Mouse (Mus musculus): Measurements from ENCODE around the gene Nebl.

- TF ChIP-seq TCF3 (IDR thresholded peaks at IDR 0.05; ENCODE audit: insufficient read length, low read depth) (no peak), USF1 (IDR thresholded peaks at IDR 0.05; ENCODE audit: low read depth) (no peak)
Measured at GRCm38 (mm10) chr2:17382227-17382626, 349.0 kb downstream of the Nebl start.

Data from myocyte (in vitro differentiated cells).